Mouse (Mus musculus) MEL (cell line): ENCODE results near the gene Psmd3.

Experiments
- BHLHE40 ChIP-seq: IDR thresholded peaks from 2 replicates; pipeline ENCODE4 v1.6.1; 2012; ENCODE audit warnings: low read depth, mild to moderate bottlenecking, inconsistent platforms, low read length, improper control_type of control experiment, borderline replicate concordance
- CHD1 ChIP-seq: IDR thresholded peaks from 2 replicates; pipeline ENCODE4 v1.6.1; 2012; ENCODE audit warnings: low read depth, mild to moderate bottlenecking, inconsistent platforms, low read length, improper control_type of control experiment
- CTCF ChIP-seq, 3 experiments: IDR thresholded peaks in 2 of 3; conservative IDR thresholded peaks in 1 of 3; 2 replicates each; pipeline ENCODE4 v1.5.1; 2011 to 2012; ENCODE audit warnings: low read length in 3 of 3, low read depth in 2 of 3, mild to moderate bottlenecking in 2 of 3, improper control_type of control experiment in 1 of 3, inconsistent platforms in 1 of 3, mixed read lengths in 1 of 3, moderate library complexity in 1 of 3; ENCODE audit not compliant: control insufficient read depth in 1 of 3, insufficient read depth in 1 of 3, poor library complexity in 1 of 3, severe bottlenecking in 1 of 3
- E2F4 ChIP-seq: IDR thresholded peaks from 2 replicates; pipeline ENCODE4 v1.6.1; 2011; ENCODE audit warnings: low read depth, low read length, improper control_type of control experiment, borderline replicate concordance
- ELF1 ChIP-seq: IDR thresholded peaks from 2 replicates; pipeline ENCODE4 v1.6.1; 2014; ENCODE audit warnings: low read depth, mild to moderate bottlenecking, inconsistent platforms, low read length, improper control_type of control experiment, moderate library complexity
- EP300 ChIP-seq, 2 experiments: IDR thresholded peaks; 2 replicates each; pipeline ENCODE4 v1.6.1; 2011; ENCODE audit warnings: improper control_type of control experiment in 2 of 2, low read length in 2 of 2, low read depth in 1 of 2, mild to moderate bottlenecking in 1 of 2
- MAFK ChIP-seq: IDR thresholded peaks from 2 replicates; pipeline ENCODE4 v1.6.1; 2011; ENCODE audit warnings: low read depth, mild to moderate bottlenecking, low read length, improper control_type of control experiment, borderline replicate concordance
- POLR2A ChIP-seq, 2 experiments: IDR thresholded peaks; 2 replicates each; pipeline ENCODE4 v1.6.1; 2011 to 2012; ENCODE audit warnings: low read length in 2 of 2, mild to moderate bottlenecking in 2 of 2, control low read depth in 1 of 2, improper control_type of control experiment in 1 of 2, low read depth in 1 of 2, moderate library complexity in 1 of 2; ENCODE audit not compliant: control insufficient read depth in 1 of 2, insufficient read depth in 1 of 2, poor library complexity in 1 of 2
- SIN3A ChIP-seq: IDR thresholded peaks from 2 replicates; pipeline ENCODE4 v1.6.1; 2012; ENCODE audit warnings: low read length, improper control_type of control experiment, inconsistent platforms
- TBP ChIP-seq: IDR thresholded peaks from 2 replicates; pipeline ENCODE4 v1.8.0; 2011; ENCODE audit warnings: low read depth, low read length, improper control_type of control experiment
- UBTF ChIP-seq: IDR thresholded peaks from 2 replicates; pipeline ENCODE4 v1.6.1; 2012; ENCODE audit warnings: low read depth, mild to moderate bottlenecking, inconsistent platforms, low read length, improper control_type of control experiment, moderate library complexity, borderline replicate concordance; ENCODE audit not compliant: insufficient read depth
- USF1 ChIP-seq: IDR thresholded peaks from 2 replicates; pipeline ENCODE4 v1.6.1; 2014; ENCODE audit warnings: low read depth, mild to moderate bottlenecking, inconsistent platforms, low read length, improper control_type of control experiment, moderate library complexity

GRCm38 (mm10) chr11:98646459-98646858 is 35.9 kb upstream of the Psmd3 start, which contains the start of gene Gsdma2:
- TF ChIP-seq USF1: no peak
- no peak for TF ChIP-seq CTCF (IDR thresholded peaks at IDR 0.05 in 2 of 3, conservative IDR thresholded peaks at IDR 0.05 in 1 of 3; ENCODE audit: control insufficient read depth in 1 of 3, insufficient read depth in 1 of 3, low read depth in 2 of 3, low read length in 3 of 3, poor library complexity in 1 of 3, severe bottlenecking in 1 of 3)
- TF ChIP-seq CHD1: no peak
- TF ChIP-seq BHLHE40: no peak
- no peak for TF ChIP-seq EP300 (IDR thresholded peaks at IDR 0.05; ENCODE audit: low read depth in 1 of 2, low read length in 2 of 2)
- no peak for TF ChIP-seq SIN3A
- TF ChIP-seq E2F4: no peak
- TF ChIP-seq ELF1: no peak
- TF ChIP-seq TBP: 0 out of 2 replicates have a peak, but pooled peaks have one; percentile 42
- TF ChIP-seq UBTF: no peak
- TF ChIP-seq MAFK: no peak
- no peak for TF ChIP-seq POLR2A (IDR thresholded peaks at IDR 0.05; ENCODE audit: control insufficient read depth in 1 of 2, insufficient read depth in 1 of 2, low read depth in 1 of 2, low read length in 2 of 2, poor library complexity in 1 of 2)
